Mouse (Mus musculus) activated CD4-positive, CD25-positive, alpha-beta regulatory T cell, adult 9 weeks (primary cell): ENCODE data around the gene Ttll8. TPM values are rescaled to one million over a fixed set of nuclear protein-coding genes. Genes with fewer than 3 reads are reported as not detected.

Experiments
- polyA plus RNA-seq: library from polyadenylated mRNA; unstranded; fragments of 100-300 nt; shearing (Covaris generic); gene quantifications from one replicate; pipeline ENCODE4 v1.2.1, GENCODE M21; 2017

Gene Ttll8
- not detected for polyA plus RNA-seq

GRCm38 (mm10) chr15:88954368-88955072 lies at the start of gene Ttll8:
Gene Ttll8, minus strand, starts transcription at chr15:88954418.

GRCm38 (mm10) chr15:88982534-88983079 lies 28.4 kb upstream of the Ttll8 start, which contains the start of gene Mov10l1:
Gene Mov10l1, plus strand, starts transcription at chr15:88982909.

GRCm38 (mm10) chr15:88978281-88979137 lies 24.3 kb upstream of the Ttll8 start, which contains the start of gene Mlc1:
Gene Mlc1, minus strand, starts transcription at chr15:88979007.

GRCm38 (mm10) chr15:88861772-88862622 lies 92.2 kb downstream of the Ttll8 start, which contains the start of gene Pim3:
Gene Pim3, plus strand, starts transcription at chr15:88862186.

Other genes starting within 250 kb of the Ttll8 start
- gene Brd1, start 220.2 kb downstream of the Ttll8 start, polyA plus RNA-seq: 12.1 TPM
- gene Zbed4, start 202.8 kb downstream of the Ttll8 start, polyA plus RNA-seq: 3.5 TPM
- 16.0 TPM for gene Alg12, start 135.1 kb downstream of the Ttll8 start, polyA plus RNA-seq
- gene Creld2, start 134.8 kb downstream of the Ttll8 start, polyA plus RNA-seq: 24.0 TPM
- 3.9 TPM for gene Pim3, start 92.2 kb downstream of the Ttll8 start, polyA plus RNA-seq
- not detected for gene Mlc1, start 24.6 kb upstream of the Ttll8 start, polyA plus RNA-seq
- not detected for gene Mov10l1, start 28.5 kb upstream of the Ttll8 start, polyA plus RNA-seq
- 0.37 TPM for gene Panx2, start 105.3 kb upstream of the Ttll8 start, polyA plus RNA-seq
- 61.9 TPM for gene Trabd, start 120.7 kb upstream of the Ttll8 start, polyA plus RNA-seq
- gene Selenoo, start 134.7 kb upstream of the Ttll8 start, polyA plus RNA-seq: 4.5 TPM
- gene Tubgcp6, start 168.7 kb upstream of the Ttll8 start, polyA plus RNA-seq: 31.5 TPM
- gene Hdac10, start 174.3 kb upstream of the Ttll8 start, polyA plus RNA-seq: 73.7 TPM
- 6.7 TPM for gene Mapk12, start 186.3 kb upstream of the Ttll8 start, polyA plus RNA-seq
- gene Mapk11, start 195.2 kb upstream of the Ttll8 start, polyA plus RNA-seq: 55.5 TPM
- 4.5 TPM for gene Plxnb2, start 226.4 kb upstream of the Ttll8 start, polyA plus RNA-seq
- 38.5 TPM for gene Dennd6b, start 242.1 kb upstream of the Ttll8 start, polyA plus RNA-seq